Mouse (Mus musculus) lung, embryonic 16.5 days (tissue): ENCODE data around the gene Tmem41a. TPM values are rescaled to one million over a fixed set of nuclear protein-coding genes. Genes with fewer than 3 reads are reported as not detected.
A peak's percentile ranks its signal among the peaks of the same experiment; 100 is the strongest.
"Not testable (repeated sequence)": the region's sequence is repeated elsewhere in the genome, so short reads cannot be mapped to it uniquely, and the experiment has no call there.

Experiments
- ATAC-seq: fragments of 200-750 bp; cut with Nextera tagmentation; 2 replicates; pipeline ENCODE4 v1.8.0; 2017; ENCODE audit warnings: low read depth, mild to moderate bottlenecking, moderate library complexity
- H3K27ac ChIP-seq: fragments of 300-500 bp; sonication (generic); 2 replicates; pipeline ENCODE4 v1.5.1; 2014; ENCODE audit warnings: mild to moderate bottlenecking, control low read depth, low read length
- H3K27me3 ChIP-seq: fragments of 300-500 bp; sonication (generic); 2 replicates; pipeline ENCODE4 v1.6.1; 2014; ENCODE audit warnings: low read depth, low read length, mixed read lengths; ENCODE audit not compliant: control insufficient read depth, insufficient read depth
- H3K36me3 ChIP-seq: fragments of 300-500 bp; sonication (generic); 2 replicates; pipeline ENCODE4 v1.6.1; 2014; ENCODE audit warnings: low read length; ENCODE audit not compliant: control insufficient read depth, insufficient read depth
- H3K4me1 ChIP-seq: fragments of 300-500 bp; sonication (generic); replicated peaks from 2 replicates; pipeline ENCODE4 v1.6.1; 2014; ENCODE audit warnings: low read length, mixed read lengths; ENCODE audit not compliant: control insufficient read depth, insufficient read depth
- H3K4me2 ChIP-seq: fragments of 300-500 bp; sonication (generic); 2 replicates; pipeline ENCODE4 v1.6.1; 2014; ENCODE audit warnings: low read depth, low read length, control low read depth
- H3K4me3 ChIP-seq: fragments of 300-500 bp; sonication (generic); 2 replicates; pipeline ENCODE4 v1.5.1; 2014; ENCODE audit warnings: mild to moderate bottlenecking, low read length, control low read depth
- H3K9ac ChIP-seq: fragments of 300-500 bp; sonication (generic); 2 replicates; pipeline ENCODE4 v1.6.1; 2014; ENCODE audit warnings: low read length, control low read depth
- H3K9me3 ChIP-seq: fragments of 300-500 bp; sonication (generic); 2 replicates; pipeline ENCODE4 v1.6.1; 2016; ENCODE audit warnings: low read length; ENCODE audit not compliant: control insufficient read depth
- WGBS: fragments of 180-500 bp; shearing (Covaris S2); extraction: QIAGEN DNeasy Blood & Tissue Kit; methylation state at CpG from one replicate; pipeline ENCODE4 v1.1.7; 2014; 5-methylcytosine and 5-hydroxymethylcytosine counted together
- polyA plus RNA-seq: library from polyadenylated mRNA; unstranded; fragments of >200 nt; fragmentation: Nextera tagmentation; extraction: Ambion mirVana; gene quantifications from 2 replicates; pipeline ENCODE4 v1.2.1, GENCODE M21; 2015

Tmem41a gene
- polyA plus RNA-seq, result 19.8 and 23.1 TPM in 2 replicates

DNA sequence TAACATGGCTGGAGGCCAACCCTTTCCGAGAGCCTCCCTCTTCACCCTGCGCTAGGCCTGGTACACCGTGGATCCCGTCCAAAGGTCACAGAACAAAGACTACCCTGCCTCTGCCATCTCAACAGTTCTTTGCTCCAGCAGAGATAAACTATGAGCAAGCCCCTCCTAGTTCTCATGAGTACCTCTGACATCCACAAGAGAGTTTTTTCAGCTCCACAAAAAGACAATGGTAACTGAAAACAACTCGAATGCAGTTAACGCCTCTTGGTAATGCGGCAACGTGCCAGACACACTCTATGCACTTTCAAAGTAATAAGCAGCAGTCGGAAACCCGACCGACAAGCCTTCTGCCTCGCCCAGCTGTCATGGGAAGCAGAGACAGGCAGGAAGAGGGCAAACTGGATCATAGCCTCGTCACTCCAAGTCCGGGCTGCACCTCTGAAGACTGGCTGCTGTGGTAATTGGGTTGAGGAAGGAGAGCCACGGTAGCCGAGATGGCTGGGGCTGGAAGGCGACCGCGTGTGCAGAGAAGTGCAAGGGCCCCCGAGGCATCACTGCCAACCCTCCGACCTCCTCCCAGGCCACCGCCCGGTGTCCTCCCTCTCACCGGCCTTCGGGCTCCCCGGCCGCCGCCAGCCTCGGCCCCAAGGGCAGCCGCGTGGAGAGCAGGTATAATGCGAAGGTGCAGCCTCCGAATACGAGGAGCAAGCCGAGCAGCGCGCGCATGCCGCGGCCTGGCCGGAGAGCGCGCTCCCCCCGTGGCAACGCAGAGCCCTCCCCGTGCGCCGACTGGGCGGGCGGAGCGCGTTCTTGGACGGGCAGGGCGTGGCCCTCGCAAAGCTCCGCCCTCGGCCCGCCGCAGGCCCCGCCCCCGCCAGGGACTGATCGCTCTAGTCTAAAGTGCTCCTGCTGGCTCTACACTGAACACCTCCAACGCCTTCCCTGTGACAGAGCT lies at the start of gene Tmem41a:
Tmem41a (minus strand) TSS at position 792 of the 955 bp plus-strand sequence.
- Histone ChIP-seq H3K4me1 (peaks cover 6% of the 10 kb centered on the region), H3K36me3 (0 out of 2 replicates have a peak, but pooled peaks cover 2% of the 10 kb centered on the region), H3K4me3 (peak within 1 kb of the TSS; percentile 79), H3K9me3 (no peaks in the 10 kb centered on the region), H3K9ac (peak within 1 kb of the TSS; percentile 79), H3K4me2 (peak within 1 kb of the TSS; percentile 87), H3K27me3 (no peaks in the 10 kb centered on the region), H3K27ac (peak within 1 kb of the TSS; percentile 69)
- ATAC-seq, result peak; percentile 98
- under 1% methylated on average over 62 of the region's 63 CpGs for whole genome bisulfite sequencing

- ATAC-seq, result peak; percentile 59
- 22% methylated on average over 4 of the region's 4 CpGs for WGBS
- peak overlapping the region; percentile 90 for H3K27ac ChIP-seq
- H3K27me3 ChIP-seq, result no peaks in the 10 kb centered on the region; the same call in 1 of the 2 replicates
- no peak overlapping the region for H3K4me3 ChIP-seq
- H3K4me1 ChIP-seq, result peaks cover 15% of the 10 kb centered on the region
- H3K9me3 ChIP-seq, result no peaks in the 10 kb centered on the region
- H3K4me2 ChIP-seq, result 0 out of 2 replicates have a peak overlapping the region, but pooled peaks have one; percentile 16
- no peak overlapping the region for H3K9ac ChIP-seq
- no peaks in the 10 kb centered on the region for H3K36me3 ChIP-seq
Measured at GRCm38 (mm10) chr16:21996402-21996801, 49.0 kb upstream of the Tmem41a start.

DNA sequence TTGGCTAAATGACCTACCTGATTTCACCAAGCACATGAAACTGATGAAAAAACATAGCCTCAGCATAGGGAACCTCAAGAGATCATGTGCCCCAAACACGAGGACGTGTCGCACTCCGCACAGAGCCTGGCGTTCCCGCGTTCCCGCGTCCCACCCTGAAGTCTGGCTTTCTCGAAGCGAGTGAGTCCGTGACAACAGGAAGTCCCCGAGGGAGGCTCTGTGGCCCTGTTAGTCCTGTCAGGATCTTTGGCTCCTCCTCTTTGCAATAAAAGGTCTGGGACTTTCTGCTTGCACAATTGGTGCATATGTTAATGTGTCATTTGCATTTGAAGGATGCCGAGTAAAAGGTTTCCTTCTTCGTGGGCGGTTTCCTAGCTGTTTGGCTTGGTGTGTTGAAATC lies 48.0 kb upstream of the Tmem41a start, which contains the start of gene Liph:
Liph (minus strand) TSS at position 360 of the 400 bp plus-strand sequence.
- no peaks in the 10 kb centered on the region for H3K9me3 ChIP-seq
- H3K4me1 ChIP-seq, result peaks cover 15% of the 10 kb centered on the region
- H3K9ac ChIP-seq, result peak within 1 kb of the TSS; percentile 51
- no peaks in the 10 kb centered on the region; the same call in 1 of the 2 replicates for H3K27me3 ChIP-seq
- peak within 1 kb of the TSS; percentile 90 for H3K27ac ChIP-seq
- ATAC-seq, result no peak
- peak within 1 kb of the TSS; percentile 35 for H3K4me3 ChIP-seq
- WGBS, result 10% methylated on average over 16 of the region's 16 CpGs
- H3K36me3 ChIP-seq, result no peaks in the 10 kb centered on the region
- peak within 1 kb of the TSS; percentile 64 for H3K4me2 ChIP-seq

GRCm38 (mm10) chr16:21991774-21992173 lies 44.4 kb upstream of the Tmem41a start:
- ATAC-seq, result no peak
- Histone ChIP-seq H3K36me3 (no peaks in the 10 kb centered on the region), H3K4me2 (no peak overlapping the region), H3K9ac (no peak overlapping the region), H3K27me3 (no peaks in the 10 kb centered on the region; the same call in 1 of the 2 replicates), H3K4me1 (peaks cover 13% of the 10 kb centered on the region), H3K27ac (no peak overlapping the region), H3K9me3 (no peaks in the 10 kb centered on the region), H3K4me3 (no peak overlapping the region)
- 65% methylated on average over 2 of the region's 2 CpGs for WGBS

- not testable (repeated sequence) for H3K4me3 ChIP-seq, H3K4me2 ChIP-seq, H3K27me3 ChIP-seq, H3K27ac ChIP-seq, H3K9ac ChIP-seq, H3K9me3 ChIP-seq, H3K4me1 ChIP-seq, ATAC-seq, H3K36me3 ChIP-seq
Measured at GRCm38 (mm10) chr16:21990893-21991292, 43.5 kb upstream of the Tmem41a start.

GRCm38 (mm10) chr16:21987956-21988355 lies 40.6 kb upstream of the Tmem41a start:
- 51% methylated on average over 5 of the region's 5 CpGs for WGBS
- no peak overlapping the region for H3K9ac ChIP-seq
- no peak overlapping the region for H3K27ac ChIP-seq
- H3K9me3 ChIP-seq, result no peaks in the 10 kb centered on the region
- H3K4me3 ChIP-seq, result no peak overlapping the region
- H3K4me2 ChIP-seq, result no peak overlapping the region
- ATAC-seq, result no peak
- H3K4me1 ChIP-seq, result no peaks in the 10 kb centered on the region
- no peaks in the 10 kb centered on the region for H3K36me3 ChIP-seq
- H3K27me3 ChIP-seq, result no peaks in the 10 kb centered on the region

DNA sequence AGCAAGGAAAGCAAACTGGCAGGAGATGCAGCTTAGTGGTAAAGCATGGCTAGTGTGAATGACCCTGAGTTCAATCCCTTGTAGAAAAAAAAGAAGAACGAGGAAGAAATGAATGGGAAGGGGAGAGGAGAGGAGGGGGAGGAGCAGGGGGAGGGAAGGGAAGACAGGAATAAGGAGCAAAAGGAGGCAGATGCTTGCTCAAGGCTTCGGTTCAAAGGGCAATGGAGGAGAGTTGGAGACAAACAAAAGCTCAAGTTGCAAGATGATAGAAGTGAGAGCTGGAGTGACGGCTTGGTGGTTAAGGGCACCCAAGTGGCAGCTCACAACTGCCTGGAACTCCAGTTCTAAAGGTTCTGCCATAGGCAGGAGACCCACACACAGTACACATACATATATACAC lies 38.8 kb upstream of the Tmem41a start:
- Histone ChIP-seq H3K9me3 (no peaks in the 10 kb centered on the region), H3K27me3 (no peaks in the 10 kb centered on the region), H3K27ac (no peak overlapping the region), H3K4me2 (no peak overlapping the region), H3K4me1 (no peaks in the 10 kb centered on the region), H3K9ac (no peak overlapping the region), H3K36me3 (no peaks in the 10 kb centered on the region), H3K4me3 (no peak overlapping the region)
- ATAC-seq, result no peak
- WGBS, result 27% methylated on average over 3 of the region's 3 CpGs

DNA sequence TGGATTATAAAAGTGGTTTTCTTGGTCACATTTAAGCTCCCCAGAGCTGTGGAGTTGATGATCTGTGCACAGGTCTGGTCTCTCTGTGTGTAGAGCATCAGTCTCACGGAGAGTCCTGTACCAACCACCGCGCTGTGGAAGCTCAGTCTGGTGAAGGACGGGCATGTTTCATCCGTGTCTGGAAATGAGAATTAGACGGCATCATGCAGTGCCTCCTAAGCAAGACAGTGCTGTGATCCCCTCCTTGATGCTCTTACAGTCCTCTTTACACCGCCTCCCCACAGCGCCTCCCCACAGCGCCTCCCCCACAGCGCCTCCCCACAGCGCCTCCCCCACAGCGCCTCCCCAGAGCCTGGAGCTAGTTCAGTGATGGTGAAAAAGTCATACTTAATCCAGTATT lies 36.7 kb upstream of the Tmem41a start:
- Histone ChIP-seq H3K36me3 (no peaks in the 10 kb centered on the region), H3K27ac (no peak overlapping the region), H3K4me1 (no peaks in the 10 kb centered on the region), H3K9me3 (no peaks in the 10 kb centered on the region), H3K4me3 (no peak overlapping the region), H3K9ac (no peak overlapping the region), H3K4me2 (no peak overlapping the region), H3K27me3 (no peaks in the 10 kb centered on the region)
- WGBS, result 84% methylated on average over 12 of the region's 12 CpGs
- no peak for ATAC-seq

DNA sequence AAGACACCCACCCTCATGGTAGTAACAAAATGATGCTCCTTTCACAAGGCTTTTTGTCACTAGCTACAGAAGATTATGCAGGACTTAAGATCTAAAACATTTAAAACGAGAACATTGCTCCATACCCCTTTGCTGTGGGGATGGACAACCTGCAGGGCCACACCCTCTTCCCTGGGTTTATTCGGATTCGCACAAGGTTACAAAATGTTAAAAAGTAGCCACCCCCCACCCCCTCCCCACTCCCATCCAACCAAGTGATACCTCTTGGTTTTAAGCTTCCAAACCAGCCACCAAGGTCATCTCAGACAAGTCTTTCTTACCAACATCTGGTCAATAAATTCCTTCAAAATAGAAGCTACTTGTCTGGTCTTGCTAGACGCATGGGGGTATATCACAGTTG lies 36.2 kb upstream of the Tmem41a start:
- Histone ChIP-seq H3K4me3 (no peak overlapping the region), H3K4me2 (no peak overlapping the region), H3K4me1 (no peaks in the 10 kb centered on the region), H3K9me3 (no peaks in the 10 kb centered on the region), H3K27me3 (no peaks in the 10 kb centered on the region), H3K27ac (no peak overlapping the region), H3K36me3 (no peaks in the 10 kb centered on the region), H3K9ac (no peak overlapping the region)
- ATAC-seq, result no peak
- 89% methylated on average over 4 of the region's 4 CpGs for WGBS
